Mouse (Mus musculus): Measurements from ENCODE around the gene Nmnat2.

GRCm38 (mm10) chr1:153098586-153098985 is 143.8 kb downstream of the Nmnat2 start:
- TF ChIP-seq CTCF (IDR thresholded peaks at IDR 0.05; ENCODE audit: extremely low read depth, insufficient read depth, insufficient read length, insufficient replicate concordance), result no peak
- TF ChIP-seq POLR2A (IDR thresholded peaks at IDR 0.05; ENCODE audit: low read depth, low read length), result no peak

Data from spleen, adult 2 months (tissue).